Mouse (Mus musculus) CH12.LX (cell line): Measurements from ENCODE around the gene Fibcd1.

Experiments used
- CTCF ChIP-seq, 2 experiments: IDR thresholded peaks in 1 of 2; conservative IDR thresholded peaks in 1 of 2; 2 replicates each; pipeline ENCODE4 v1.5.1; 2011 to 2012; ENCODE audit warnings: low read depth in 2 of 2, low read length in 2 of 2, improper control_type of control experiment in 1 of 2, inconsistent platforms in 1 of 2, mild to moderate bottlenecking in 1 of 2, moderate library complexity in 1 of 2
- ELF1 ChIP-seq: IDR thresholded peaks from 2 replicates; pipeline ENCODE4 v1.6.1; 2014; ENCODE audit warnings: low read depth, mild to moderate bottlenecking, inconsistent platforms, low read length, improper control_type of control experiment
- ETS1 ChIP-seq: conservative IDR thresholded peaks from 2 replicates; pipeline ENCODE4 v1.6.1; 2012; ENCODE audit warnings: low read depth, mild to moderate bottlenecking, inconsistent platforms, low read length, improper control_type of control experiment, moderate library complexity
- POLR2A ChIP-seq: IDR thresholded peaks from 2 replicates; pipeline ENCODE4 v1.6.1; 2011; ENCODE audit warnings: low read depth, mild to moderate bottlenecking, improper control_type of control experiment, low read length
- SIN3A ChIP-seq: IDR thresholded peaks from 2 replicates; pipeline ENCODE4 v1.6.1; 2012; ENCODE audit warnings: low read length, improper control_type of control experiment, inconsistent platforms
- TBP ChIP-seq: conservative IDR thresholded peaks from 2 replicates; pipeline ENCODE4 v1.6.1; 2011; ENCODE audit warnings: low read depth, low read length, improper control_type of control experiment

- TF ChIP-seq ETS1 (no peak), TBP (no peak), CTCF (conservative IDR thresholded peaks at IDR 0.05 in 1 of 2, IDR thresholded peaks at IDR 0.05 in 1 of 2; ENCODE audit: low read depth in 2 of 2, low read length in 2 of 2) (no peak), SIN3A (no peak), POLR2A (no peak), ELF1 (no peak)
These were observed 20.3 kb downstream of the Fibcd1 start for GRCm38 (mm10) chr2:31825469-31825911.
